Mouse (Mus musculus) T-helper 1 cell (primary cell): ENCODE results near the gene Arhgap10.

ENCODE experiments used
- in situ Hi-C: fragments of 300-600 bp; cut with MboI, MseI; formaldehyde crosslinking; loops from one replicate; pipeline ENCODE4 v1.15.1; 2025; ENCODE audit warnings: high pct_unique_total_duplicates

The Arhgap10 gene

GRCm38 (mm10) chr8:77488215-77488606, 29.5 kb downstream of the Arhgap10 start:
- in situ Hi-C loops = no loop called here

DNA sequence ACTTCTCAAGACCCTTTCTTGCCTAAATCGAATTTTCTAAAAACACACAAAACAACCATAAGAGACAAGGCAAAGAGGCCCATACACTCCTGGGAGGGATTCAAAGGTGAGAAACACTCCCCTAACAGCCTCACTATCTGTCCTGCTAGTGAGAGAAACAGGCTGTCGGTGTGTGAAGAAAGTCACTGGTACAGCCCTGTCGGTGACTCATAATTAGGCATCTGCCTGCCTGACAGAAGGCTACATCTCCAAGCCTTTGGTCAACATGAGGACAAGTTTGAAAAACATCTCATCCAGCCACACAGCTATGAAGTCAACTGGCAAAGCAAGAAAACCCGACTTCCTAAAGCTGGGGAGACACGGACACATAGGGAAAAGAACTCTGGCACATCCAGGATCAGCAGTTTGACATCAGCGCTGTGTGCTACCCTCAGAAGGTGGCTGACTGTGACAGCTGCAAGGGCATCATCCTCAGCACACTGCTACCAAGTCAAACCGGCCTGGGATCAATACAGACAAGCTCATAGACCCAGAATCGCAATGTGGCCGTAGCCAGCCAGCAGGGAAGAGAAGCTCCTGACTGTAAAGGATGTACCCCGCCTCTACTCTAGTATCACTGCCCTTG, 30.1 kb downstream of the Arhgap10 start:
- in situ Hi-C loops = no loop called here

DNA sequence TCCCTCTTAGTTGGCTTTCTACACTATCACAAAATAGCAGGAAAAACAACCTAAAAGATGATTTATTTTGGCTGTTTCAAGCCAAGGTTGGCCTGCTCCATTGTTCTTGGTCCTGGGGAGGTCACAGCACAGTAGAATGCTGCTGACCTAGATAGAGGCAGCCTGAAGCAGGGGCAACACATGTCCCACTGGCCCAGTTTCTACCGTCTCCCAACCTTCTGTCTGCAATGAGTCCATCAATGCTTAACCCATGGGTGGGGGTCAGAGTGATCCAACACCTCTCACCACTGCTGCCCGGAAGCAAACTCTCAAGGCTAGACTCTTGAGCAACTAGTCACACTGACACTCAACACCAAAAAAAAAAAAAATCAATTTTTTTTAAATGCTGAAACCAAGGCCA, 31.0 kb downstream of the Arhgap10 start:
- in situ Hi-C loops = no loop called here

DNA sequence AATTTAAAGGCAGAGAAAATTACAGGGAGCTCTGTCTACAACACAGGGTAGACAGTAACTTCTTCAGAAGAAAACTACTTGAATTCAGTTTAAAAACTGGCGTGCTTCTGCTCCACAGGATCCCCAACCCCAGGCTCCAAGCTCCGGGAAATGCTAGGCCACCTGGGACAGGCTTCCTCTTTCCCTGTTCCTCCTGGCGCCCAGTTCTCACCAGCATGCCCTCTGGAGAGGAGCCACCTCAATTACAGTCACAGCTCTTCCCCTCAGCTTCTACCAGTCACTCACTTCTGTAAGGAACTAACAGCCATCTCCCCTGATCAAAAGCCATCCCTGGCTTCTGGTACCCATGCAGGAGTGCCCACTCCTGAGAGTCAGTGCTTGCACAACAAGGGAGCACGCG, 32.9 kb downstream of the Arhgap10 start:
- in situ Hi-C loops = no loop called here

GRCm38 (mm10) chr8:77484266-77484665, 33.5 kb downstream of the Arhgap10 start:
- in situ Hi-C loops = no loop called here

- in situ Hi-C loops = no loop called here
Observed at GRCm38 (mm10) chr8:77483676-77484075, 34.1 kb downstream of the Arhgap10 start.

DNA sequence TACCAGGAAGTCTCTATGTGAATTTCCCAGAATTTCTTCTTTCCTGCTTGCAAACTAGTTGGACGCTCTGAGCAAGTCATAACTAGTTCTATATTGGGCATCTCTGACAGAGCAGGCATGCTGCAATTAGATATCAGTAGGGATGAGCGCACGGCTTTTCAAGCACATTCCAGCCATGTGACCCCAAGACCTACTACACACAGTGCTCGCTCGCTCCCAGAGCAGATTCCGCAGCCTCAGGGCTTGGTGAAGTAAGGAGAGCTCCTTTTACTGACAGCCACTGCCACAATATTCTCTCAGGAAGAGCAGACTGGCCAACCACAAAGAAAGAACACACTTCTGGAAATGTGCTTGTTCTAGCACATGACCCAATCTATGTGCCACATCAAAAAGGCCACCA, 36.0 kb downstream of the Arhgap10 start:
- in situ Hi-C loops = no loop called here

GRCm38 (mm10) chr8:77479995-77480394, 37.8 kb downstream of the Arhgap10 start:
- in situ Hi-C loops = no loop called here

DNA sequence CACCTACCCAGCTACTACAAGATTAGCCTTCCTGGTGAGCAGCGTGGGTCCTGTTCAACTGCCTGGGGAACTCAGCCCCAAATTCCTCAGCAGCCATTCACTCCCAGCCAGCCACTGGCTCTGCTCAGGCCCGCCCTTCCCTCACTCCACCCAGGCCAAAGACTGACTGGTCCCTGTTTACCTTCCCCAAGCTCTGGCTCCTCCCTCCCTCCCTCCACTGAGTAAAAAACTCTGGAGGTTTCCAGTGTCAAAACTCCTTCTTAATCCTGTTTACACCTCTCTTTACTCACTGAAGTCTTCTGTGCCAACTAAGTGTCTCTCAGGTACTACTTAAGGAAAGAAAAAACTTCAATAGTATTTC, 38.9 kb downstream of the Arhgap10 start:
- in situ Hi-C loops = no loop called here

DNA sequence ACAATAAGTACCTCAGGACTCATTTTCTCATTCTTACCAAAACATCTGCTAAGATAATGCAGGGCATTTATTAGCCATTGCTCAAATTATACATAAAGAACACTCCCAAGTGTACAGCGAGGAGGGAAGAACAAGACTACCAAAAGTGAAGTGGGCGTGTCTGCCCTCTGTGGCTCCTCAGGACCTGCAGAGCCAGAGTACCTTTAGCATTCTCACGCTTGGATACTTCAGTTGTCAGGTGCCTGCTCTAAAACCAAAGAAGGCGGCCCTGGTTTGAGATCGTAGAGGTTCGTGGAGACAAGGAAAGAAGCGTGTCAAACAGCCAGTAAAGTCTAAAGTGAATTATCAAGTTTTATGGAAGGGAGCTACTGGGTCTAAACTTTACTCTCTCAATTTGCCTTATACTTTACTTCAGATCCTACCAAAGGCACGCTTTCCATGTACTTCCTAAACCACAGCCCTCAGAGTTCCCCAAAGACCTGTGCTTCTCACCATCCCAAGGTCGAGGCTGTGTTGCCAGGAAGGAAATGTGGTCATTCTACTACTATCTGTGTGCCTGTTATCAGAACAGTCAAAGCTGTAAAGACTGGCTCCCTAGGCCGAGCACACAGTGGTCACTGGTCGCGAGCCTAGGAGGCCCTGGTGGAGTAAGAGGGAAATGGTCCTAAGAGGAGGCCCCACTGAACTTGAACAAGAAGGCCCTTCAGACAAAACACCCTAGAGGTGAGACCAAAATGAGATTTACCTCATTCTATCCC, 39.4 kb downstream of the Arhgap10 start:
- in situ Hi-C loops = no loop called here

DNA sequence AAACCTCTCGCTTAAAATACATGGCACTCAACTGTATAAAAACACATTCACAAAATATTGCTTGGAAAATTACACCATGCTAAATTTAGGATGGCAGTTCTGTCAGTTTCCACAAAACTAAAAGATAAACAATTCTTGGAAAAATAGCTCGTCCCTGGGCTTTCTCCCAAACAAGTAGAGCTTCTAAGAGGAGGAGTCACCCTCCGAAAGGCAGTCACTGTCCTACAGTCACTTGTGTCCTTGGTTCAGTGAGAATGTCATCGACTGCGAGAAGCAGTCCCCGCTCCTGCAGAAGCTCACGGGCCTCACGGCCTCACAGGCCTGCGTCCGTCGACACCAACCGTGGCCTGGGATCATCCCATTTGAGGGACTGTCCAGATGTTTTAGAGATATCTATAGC, 40.1 kb downstream of the Arhgap10 start:
- in situ Hi-C loops = no loop called here

DNA sequence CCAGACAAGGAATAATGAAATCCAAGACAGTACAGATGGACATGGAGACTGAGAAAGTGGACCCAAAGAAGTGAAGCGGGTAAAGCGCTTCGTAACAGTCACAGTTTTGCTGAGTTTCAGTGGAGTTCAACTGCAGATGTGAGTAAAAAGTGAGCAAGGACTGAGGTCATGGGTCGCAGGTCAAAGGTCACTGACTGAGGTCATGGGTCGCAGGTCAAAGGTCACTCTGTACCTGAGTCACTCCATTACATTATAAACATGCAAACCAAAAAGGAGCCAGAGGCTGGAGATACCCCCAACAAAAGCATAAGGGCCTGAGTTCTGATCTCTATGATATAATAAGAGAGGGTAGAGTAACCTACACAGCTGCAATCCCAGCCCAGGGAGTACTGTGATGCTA, 43.1 kb downstream of the Arhgap10 start:
- in situ Hi-C loops = no loop called here

DNA sequence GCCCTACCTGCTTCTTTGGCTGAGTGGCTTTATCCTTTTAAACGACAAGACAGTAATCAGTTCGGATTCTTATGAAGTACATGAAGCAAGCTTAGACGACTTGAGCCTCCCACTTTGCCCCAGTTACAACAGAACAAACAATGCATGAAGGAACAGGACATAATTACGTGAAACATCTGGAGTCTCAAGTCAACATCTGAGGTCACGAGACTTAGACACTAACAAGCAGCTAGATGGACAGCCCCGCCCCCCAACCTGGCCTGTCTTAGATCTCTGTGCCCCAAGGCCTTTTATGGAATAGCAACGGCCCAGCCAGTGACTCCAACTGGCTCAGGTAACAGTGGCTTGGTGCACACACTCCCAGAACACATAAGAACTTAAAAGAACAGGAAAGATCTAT, 44.0 kb downstream of the Arhgap10 start:
- in situ Hi-C loops = no loop called here

DNA sequence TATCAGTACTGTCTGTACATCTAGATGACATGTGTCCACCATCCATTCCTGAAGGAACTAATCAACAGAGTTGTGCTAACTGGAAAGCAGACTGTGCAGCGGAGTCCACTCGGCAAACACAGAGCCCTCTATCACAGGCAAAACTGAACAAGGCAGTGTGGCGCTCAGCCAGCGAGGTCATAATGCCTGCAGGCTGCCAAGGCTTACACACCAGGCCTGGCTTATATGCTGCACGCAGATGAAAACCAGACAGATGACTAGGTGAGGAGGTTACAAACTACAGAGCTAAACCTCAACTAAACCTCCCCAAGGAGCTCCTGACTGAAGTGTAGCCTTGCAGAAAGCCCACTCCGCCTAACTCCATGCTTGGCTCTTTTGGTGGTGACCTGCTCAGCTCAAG, 44.4 kb downstream of the Arhgap10 start:
- in situ Hi-C loops = no loop called here

DNA sequence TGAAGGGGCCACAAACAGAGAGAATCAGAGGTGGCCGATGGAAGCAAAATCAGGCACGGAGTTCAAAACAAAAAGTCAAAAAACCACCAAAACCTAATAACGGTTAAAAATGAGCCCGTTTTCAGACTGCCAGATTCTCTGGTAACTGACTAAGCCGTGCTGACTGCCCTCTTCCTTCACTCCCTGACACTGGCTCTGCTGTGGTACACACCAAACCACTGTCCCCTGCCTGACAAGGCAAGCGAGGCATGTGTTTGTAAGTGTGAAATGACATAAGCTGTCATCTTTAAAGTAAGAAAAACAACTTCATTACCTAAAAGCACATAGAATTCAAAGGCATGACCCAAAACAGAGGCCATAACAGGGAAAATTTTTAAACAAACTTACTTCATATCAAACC, 56.4 kb downstream of the Arhgap10 start:
- in situ Hi-C loops = no loop called here

- in situ Hi-C loops = no loop called here
Observed at GRCm38 (mm10) chr8:77460363-77460762, 57.4 kb downstream of the Arhgap10 start.

DNA sequence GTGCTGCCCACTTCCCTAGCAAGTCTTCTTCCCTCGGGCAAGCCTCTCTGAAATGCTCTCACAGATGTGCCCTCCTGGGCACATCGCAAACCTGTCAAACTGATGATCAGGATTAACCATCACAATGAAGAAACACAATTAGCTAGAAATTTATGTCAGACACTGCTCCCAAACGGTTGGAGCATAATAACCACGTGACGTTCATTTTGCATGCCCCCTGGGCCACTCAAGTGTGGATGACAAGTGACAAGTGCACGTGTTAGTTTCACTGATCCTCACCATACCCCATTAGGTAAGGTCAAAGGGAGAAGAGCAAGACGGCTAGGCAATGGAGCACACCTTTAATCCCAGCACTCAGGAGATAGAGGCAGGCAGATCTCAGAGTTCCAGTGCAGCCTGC, 58.1 kb downstream of the Arhgap10 start:
- in situ Hi-C loops = no loop called here

DNA sequence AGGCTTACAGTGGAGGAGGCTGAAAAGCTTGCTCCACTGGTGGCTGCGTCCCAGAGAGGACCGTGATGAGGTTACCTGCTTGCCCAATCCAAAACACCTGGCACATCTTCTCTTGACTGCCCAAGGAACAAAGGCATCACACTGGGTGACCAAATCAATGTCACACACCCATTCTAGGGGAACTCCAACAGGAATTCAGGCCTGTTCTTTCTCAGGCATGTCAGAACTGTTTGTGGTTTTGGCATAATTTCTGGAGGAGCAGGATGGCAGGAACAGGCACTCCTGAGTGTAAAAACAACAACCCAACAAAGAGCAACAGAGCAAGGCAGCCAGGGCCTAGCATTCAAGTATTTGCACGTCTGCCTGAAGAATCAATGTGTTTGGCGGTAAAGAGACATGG, 59.2 kb downstream of the Arhgap10 start:
- in situ Hi-C loops = no loop called here

DNA sequence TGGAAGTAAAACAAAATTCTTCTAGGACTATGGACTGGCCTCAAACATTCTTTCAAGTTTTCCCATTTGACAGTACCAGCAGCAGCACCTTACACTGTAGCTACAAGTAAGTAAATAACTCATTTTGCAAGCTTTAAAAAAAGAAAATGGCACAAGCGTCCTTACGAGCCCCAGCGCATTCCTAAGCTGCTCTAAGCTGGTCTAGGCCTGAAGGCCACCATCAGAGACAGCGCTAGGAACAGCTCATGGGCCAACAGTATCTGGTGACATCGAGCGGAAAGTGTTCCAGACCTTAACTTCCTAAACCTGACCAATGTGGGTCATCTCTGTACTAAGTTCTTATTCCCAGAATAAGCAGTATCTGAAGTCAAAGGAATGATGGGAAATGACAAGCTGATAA, 61.5 kb downstream of the Arhgap10 start:
- in situ Hi-C loops = no loop called here

- in situ Hi-C loops = no loop called here
Observed at GRCm38 (mm10) chr8:77453836-77454235, 63.9 kb downstream of the Arhgap10 start.

GRCm38 (mm10) chr8:77451466-77452382, 66.0 kb downstream of the Arhgap10 start:
- in situ Hi-C loops = no loop called here

DNA sequence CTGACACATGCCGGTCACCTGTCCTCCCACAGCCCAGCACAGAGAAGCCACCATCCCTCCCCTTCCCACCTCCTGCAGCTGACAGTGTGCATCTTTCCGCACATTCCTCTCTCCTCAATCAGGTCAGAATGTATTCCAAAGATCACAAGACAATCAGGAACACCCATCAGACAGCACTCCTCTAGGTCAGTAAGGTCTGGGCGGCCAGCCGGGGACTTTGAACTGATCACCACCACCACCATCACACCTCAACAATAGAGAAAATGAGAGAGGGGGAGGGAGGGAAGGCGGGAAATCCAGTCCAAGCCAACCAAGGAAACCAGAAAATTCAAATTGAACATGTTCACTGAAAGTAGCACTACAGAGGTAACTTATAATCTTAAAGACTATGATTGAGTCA, 66.7 kb downstream of the Arhgap10 start:
- in situ Hi-C loops = no loop called here
